Mouse (Mus musculus) CD8-positive naive resting alpha-beta T cell, adult 2 months (primary cell): ENCODE data around the gene Ankib1.
"Not testable (repeated sequence)": the region's sequence is repeated elsewhere in the genome, so short reads cannot be mapped to it uniquely, and the experiment has no call there.

Experiments
- DNase-seq, 2 experiments: peaks; one replicate each; pipeline ENCODE4 v3.0.0; 2022; ENCODE audit warnings: low read depth in 2 of 2, low spot score in 2 of 2

Ankib1 gene

GRCm38 (mm10) chr5:3725491-3725890 lies 77.2 kb downstream of the Ankib1 start:
- no peak for DNase-seq

- no peak for DNase-seq
Measured at GRCm38 (mm10) chr5:3723415-3723814, 79.3 kb downstream of the Ankib1 start.

- no peak for DNase-seq
Measured at GRCm38 (mm10) chr5:3722873-3723272, 79.9 kb downstream of the Ankib1 start.

- DNase-seq, result no peak
Measured at GRCm38 (mm10) chr5:3719371-3719770, 83.4 kb downstream of the Ankib1 start.

- no peak for DNase-seq
Measured at GRCm38 (mm10) chr5:3715800-3716199, 86.9 kb downstream of the Ankib1 start.

GRCm38 (mm10) chr5:3702180-3702579 lies 100.5 kb downstream of the Ankib1 start:
- DNase-seq, result no peak

- no peak for DNase-seq
Measured at GRCm38 (mm10) chr5:3700025-3700424, 102.7 kb downstream of the Ankib1 start.

GRCm38 (mm10) chr5:3696031-3696430 lies 106.7 kb downstream of the Ankib1 start:
- DNase-seq, result no peak

GRCm38 (mm10) chr5:3695191-3695590 lies 107.5 kb downstream of the Ankib1 start:
- DNase-seq, result no peak

- no peak for DNase-seq
Measured at GRCm38 (mm10) chr5:3692956-3693355, 109.8 kb downstream of the Ankib1 start.

GRCm38 (mm10) chr5:3691283-3691682 lies 111.4 kb downstream of the Ankib1 start:
- DNase-seq, result no peak

GRCm38 (mm10) chr5:3688298-3688697 lies 114.4 kb downstream of the Ankib1 start:
- DNase-seq, result no peak

GRCm38 (mm10) chr5:3669938-3670554 lies 132.7 kb downstream of the Ankib1 start:
- DNase-seq, result peak; percentile 5 to 13

GRCm38 (mm10) chr5:3666585-3666984 lies 136.1 kb downstream of the Ankib1 start:
- peak; percentile 20 to 37 for DNase-seq

GRCm38 (mm10) chr5:3665225-3665624 lies 137.5 kb downstream of the Ankib1 start:
- no peak for DNase-seq

- DNase-seq, result no peak
Measured at GRCm38 (mm10) chr5:3657085-3657484, 145.6 kb downstream of the Ankib1 start, which contains the start of gene Gatad1. Gene Gatad1, minus strand, starts transcription at chr5:3657185.

- no peak for DNase-seq
Measured at GRCm38 (mm10) chr5:3653801-3654200, 148.9 kb downstream of the Ankib1 start.

- DNase-seq, result not testable (repeated sequence)
Measured at GRCm38 (mm10) chr5:3652903-3653575, 149.7 kb downstream of the Ankib1 start.

GRCm38 (mm10) chr5:3651621-3652020 lies 151.1 kb downstream of the Ankib1 start:
- no peak for DNase-seq

- DNase-seq, result no peak
Measured at GRCm38 (mm10) chr5:3650881-3651280, 151.8 kb downstream of the Ankib1 start, which contains the start of gene Tmbim7. Gene Tmbim7, plus strand, starts transcription at chr5:3651181.

- DNase-seq, result no peak
Measured at GRCm38 (mm10) chr5:3648849-3649210, 153.9 kb downstream of the Ankib1 start.

- no peak for DNase-seq
Measured at GRCm38 (mm10) chr5:3648206-3648848, 154.4 kb downstream of the Ankib1 start.
